Mouse (Mus musculus): ENCODE data around the gene Pbx2. TPM values are rescaled to one million over a fixed set of nuclear protein-coding genes. Genes with fewer than 3 reads are reported as not detected.
A peak's percentile ranks its signal among the peaks of the same experiment; 100 is the strongest.

Pbx2 gene
- polyA plus RNA-seq, 1 experiment: 66.1 TPM

DNA sequence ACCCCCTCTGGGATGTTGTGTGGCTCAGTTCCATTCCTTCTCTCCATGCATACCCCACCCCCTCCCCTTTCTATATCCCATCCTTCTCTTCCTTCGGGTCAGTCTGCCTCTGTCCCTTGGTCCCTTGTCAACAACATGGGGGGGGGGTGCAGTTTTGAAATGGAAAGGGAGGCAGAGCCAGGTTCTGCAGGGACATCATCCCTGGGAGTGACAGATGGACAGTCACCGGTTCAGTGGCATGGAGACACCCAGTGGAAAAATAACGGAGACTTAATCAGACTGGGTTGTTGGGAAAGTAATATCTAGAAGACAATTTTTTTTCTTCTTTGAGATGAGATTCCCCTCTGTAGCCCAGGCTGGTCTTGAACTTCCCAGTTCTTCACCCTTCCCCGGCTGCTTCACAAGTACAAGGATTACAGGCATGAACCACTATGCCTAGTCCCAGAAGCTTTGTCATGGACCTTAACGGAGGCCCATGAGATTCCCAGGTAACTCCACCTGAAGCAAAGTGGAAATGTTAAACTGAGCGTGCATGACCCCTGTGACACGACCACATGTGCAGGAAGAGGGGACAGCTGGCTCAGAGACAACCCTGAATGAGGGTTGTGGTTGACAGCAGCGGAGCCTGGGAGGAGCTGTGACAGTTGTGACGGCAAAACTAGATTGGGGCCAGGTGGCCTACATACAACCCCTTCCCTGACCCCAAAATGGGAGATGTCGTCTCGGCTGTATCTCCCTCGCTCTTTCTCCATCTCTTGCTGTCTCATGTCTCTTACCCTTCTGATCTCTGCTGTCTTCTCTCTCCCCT lies 38.9 kb downstream of the Pbx2 start:
- Histone ChIP-seq H3K9ac (ENCODE audit: low read depth, poor library complexity, severe bottlenecking) (peak overlapping the region; percentile 49; the same call in 1 of the 2 replicates), H3K36me3 (ENCODE audit: control insufficient read depth, insufficient read depth, low read length, poor library complexity, severe bottlenecking) (no peaks in the 10 kb centered on the region), H3K4me3 (ENCODE audit: low read depth, low read length) (no peak overlapping the region), H3K27me3 (ENCODE audit: control insufficient read depth, insufficient read depth, low read length, poor library complexity, severe bottlenecking) (peaks cover 4% of the 10 kb centered on the region; the same call in 1 of the 2 replicates), H3K27ac (ENCODE audit: insufficient read depth, low read length) (no peak overlapping the region), H3K9me3 (replicated peaks; ENCODE audit: control insufficient read depth, insufficient read depth, low read length, poor library complexity, severe bottlenecking) (no peaks in the 10 kb centered on the region), H3K4me1 (ENCODE audit: control insufficient read depth, insufficient read depth, low read length) (peaks cover 1% of the 10 kb centered on the region)
- TF ChIP-seq POLR2A (IDR thresholded peaks at IDR 0.05; ENCODE audit: insufficient read depth, low read length) (no peak), EP300 (IDR thresholded peaks at IDR 0.05; ENCODE audit: insufficient read depth, low read depth, low read length) (no peak), CTCF (IDR thresholded peaks at IDR 0.05; ENCODE audit: low read depth, low read length) (no peak)

DNA sequence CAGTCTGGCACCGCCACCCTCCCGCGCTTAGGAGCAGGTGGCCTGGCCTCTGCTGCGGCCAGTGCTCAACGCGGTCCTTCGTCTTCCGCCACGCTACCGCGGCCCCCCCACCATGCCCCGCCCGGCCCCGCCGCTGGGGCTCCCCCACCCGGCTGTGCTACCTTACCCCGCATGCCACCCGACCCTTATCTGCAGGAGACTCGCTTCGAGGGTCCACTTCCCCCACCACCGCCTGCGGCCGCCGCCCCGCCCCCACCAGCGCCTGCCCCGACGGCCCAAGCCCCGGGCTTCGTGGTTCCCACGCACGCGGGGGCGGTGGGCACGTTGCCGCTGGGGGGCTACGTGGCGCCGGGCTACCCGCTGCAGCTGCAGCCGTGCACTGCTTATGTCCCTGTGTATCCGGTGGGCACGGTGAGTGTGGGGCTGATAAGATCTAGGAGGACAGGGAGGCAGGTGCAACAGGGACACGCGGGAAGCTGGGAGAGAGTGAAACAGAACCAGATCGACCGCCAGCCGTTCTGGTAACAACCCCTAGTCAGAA lies 39.8 kb downstream of the Pbx2 start:
- no peak overlapping the region for H3K27ac ChIP-seq (ENCODE audit: insufficient read depth, low read length)
- TF ChIP-seq POLR2A (IDR thresholded peaks at IDR 0.05; ENCODE audit: insufficient read depth, low read length): no peak
- TF ChIP-seq CTCF (IDR thresholded peaks at IDR 0.05; ENCODE audit: low read depth, low read length): no peak
- TF ChIP-seq EP300 (IDR thresholded peaks at IDR 0.05; ENCODE audit: insufficient read depth, low read depth, low read length): no peak
- peak overlapping the region; percentile 49 for H3K9ac ChIP-seq (ENCODE audit: low read depth, poor library complexity, severe bottlenecking)
- peak overlapping the region; percentile 14; the same call in 1 of the 2 replicates for H3K4me3 ChIP-seq (ENCODE audit: low read depth, low read length)
- peaks cover 4% of the 10 kb centered on the region; the same call in 1 of the 2 replicates for H3K27me3 ChIP-seq (ENCODE audit: control insufficient read depth, insufficient read depth, low read length, poor library complexity, severe bottlenecking)
- H3K4me1 ChIP-seq (ENCODE audit: control insufficient read depth, insufficient read depth, low read length): no peaks in the 10 kb centered on the region
- H3K36me3 ChIP-seq (ENCODE audit: control insufficient read depth, insufficient read depth, low read length, poor library complexity, severe bottlenecking): no peaks in the 10 kb centered on the region
- H3K9me3 ChIP-seq (replicated peaks; ENCODE audit: control insufficient read depth, insufficient read depth, low read length, poor library complexity, severe bottlenecking): no peaks in the 10 kb centered on the region

DNA sequence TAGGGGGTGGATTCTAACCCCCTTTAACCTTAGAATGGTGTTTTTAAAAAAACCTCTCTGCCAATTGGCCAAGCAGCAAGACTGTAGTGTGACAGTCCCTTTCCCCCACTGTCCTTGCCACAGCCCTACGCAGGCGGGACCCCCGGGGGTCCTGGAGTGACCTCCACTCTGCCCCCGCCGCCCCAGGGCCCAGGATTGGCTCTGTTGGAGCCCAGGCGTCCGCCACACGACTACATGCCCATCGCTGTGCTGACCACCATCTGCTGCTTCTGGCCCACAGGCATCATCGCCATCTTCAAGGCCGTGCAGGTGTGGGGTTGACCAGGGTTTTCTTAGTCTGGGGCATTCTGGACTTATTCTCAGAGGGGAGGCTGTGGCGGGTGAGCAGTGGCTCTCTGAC lies 40.6 kb downstream of the Pbx2 start:
- H3K9me3 ChIP-seq (replicated peaks; ENCODE audit: control insufficient read depth, insufficient read depth, low read length, poor library complexity, severe bottlenecking): no peaks in the 10 kb centered on the region
- H3K4me3 ChIP-seq (ENCODE audit: low read depth, low read length): peak overlapping the region; percentile 43
- H3K27me3 ChIP-seq (ENCODE audit: control insufficient read depth, insufficient read depth, low read length, poor library complexity, severe bottlenecking): peaks cover 4% of the 10 kb centered on the region; the same call in 1 of the 2 replicates
- TF ChIP-seq POLR2A (IDR thresholded peaks at IDR 0.05; ENCODE audit: insufficient read depth, low read length) (no peak), CTCF (IDR thresholded peaks at IDR 0.05; ENCODE audit: low read depth, low read length) (no peak), EP300 (IDR thresholded peaks at IDR 0.05; ENCODE audit: insufficient read depth, low read depth, low read length) (no peak)
- no peaks in the 10 kb centered on the region for H3K4me1 ChIP-seq (ENCODE audit: control insufficient read depth, insufficient read depth, low read length)
- H3K9ac ChIP-seq (ENCODE audit: low read depth, poor library complexity, severe bottlenecking): peak overlapping the region; percentile 20; the same call in 1 of the 2 replicates
- no peaks in the 10 kb centered on the region for H3K36me3 ChIP-seq (ENCODE audit: control insufficient read depth, insufficient read depth, low read length, poor library complexity, severe bottlenecking)
- H3K27ac ChIP-seq (ENCODE audit: insufficient read depth, low read length): no peak overlapping the region

DNA sequence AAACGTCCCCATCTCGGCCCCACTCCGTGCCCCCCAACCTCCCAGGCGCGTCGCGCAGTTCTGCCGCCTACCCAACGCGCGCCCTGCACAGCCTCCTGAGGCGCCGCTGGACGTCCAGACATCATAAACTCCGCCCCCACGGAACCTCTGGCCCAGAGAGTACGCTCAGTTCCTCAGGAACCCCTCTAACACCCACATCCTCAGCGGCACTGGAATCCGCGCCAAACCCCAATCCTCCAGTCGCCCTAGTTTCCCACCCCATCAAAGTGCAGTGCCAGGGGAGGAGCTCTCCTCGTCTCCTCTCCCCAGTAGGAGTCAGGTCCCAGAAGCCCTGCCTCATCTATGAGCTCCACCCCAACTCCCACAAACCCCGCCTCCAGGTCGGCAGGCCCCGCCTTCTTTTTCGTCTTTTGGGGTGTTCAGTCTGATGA lies 41.2 kb downstream of the Pbx2 start:
- no peaks in the 10 kb centered on the region for H3K36me3 ChIP-seq (ENCODE audit: control insufficient read depth, insufficient read depth, low read length, poor library complexity, severe bottlenecking)
- H3K4me3 ChIP-seq (ENCODE audit: low read depth, low read length): peak overlapping the region; percentile 75
- peaks cover 4% of the 10 kb centered on the region; the same call in 1 of the 2 replicates for H3K27me3 ChIP-seq (ENCODE audit: control insufficient read depth, insufficient read depth, low read length, poor library complexity, severe bottlenecking)
- H3K9ac ChIP-seq (ENCODE audit: low read depth, poor library complexity, severe bottlenecking): peak overlapping the region; percentile 31
- H3K27ac ChIP-seq (ENCODE audit: insufficient read depth, low read length): no peak overlapping the region
- no peaks in the 10 kb centered on the region for H3K9me3 ChIP-seq (replicated peaks; ENCODE audit: control insufficient read depth, insufficient read depth, low read length, poor library complexity, severe bottlenecking)
- TF ChIP-seq CTCF (IDR thresholded peaks at IDR 0.05; ENCODE audit: low read depth, low read length) (no peak), POLR2A (IDR thresholded peaks at IDR 0.05; ENCODE audit: insufficient read depth, low read length) (peak; percentile 35), EP300 (IDR thresholded peaks at IDR 0.05; ENCODE audit: insufficient read depth, low read depth, low read length) (no peak)
- H3K4me1 ChIP-seq (ENCODE audit: control insufficient read depth, insufficient read depth, low read length): no peaks in the 10 kb centered on the region

DNA sequence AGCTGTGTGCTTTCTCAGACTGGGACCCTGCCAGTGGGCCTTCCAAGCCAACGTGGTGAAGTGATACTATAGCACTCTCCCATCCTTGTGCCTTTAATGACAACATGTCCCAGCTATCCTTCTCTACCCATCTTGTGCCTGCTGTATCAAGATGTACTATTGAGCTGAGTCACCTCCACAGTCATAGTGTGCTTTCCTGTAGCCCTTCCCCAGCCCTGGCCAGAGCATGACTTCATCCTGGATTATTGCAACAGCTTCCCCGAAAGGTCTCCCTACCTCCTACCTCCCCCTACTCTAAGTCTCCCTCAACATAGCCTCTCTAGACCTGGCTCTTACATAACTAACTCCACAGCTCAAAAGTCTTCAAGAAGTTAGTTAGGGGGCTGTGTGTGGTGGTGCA lies 44.6 kb downstream of the Pbx2 start:
- no peak for TF ChIP-seq CTCF (IDR thresholded peaks at IDR 0.05; ENCODE audit: low read depth, low read length)
- no peak for TF ChIP-seq POLR2A (IDR thresholded peaks at IDR 0.05; ENCODE audit: insufficient read depth, low read length)
- Histone ChIP-seq H3K27ac (ENCODE audit: insufficient read depth, low read length) (no peak overlapping the region), H3K36me3 (ENCODE audit: control insufficient read depth, insufficient read depth, low read length, poor library complexity, severe bottlenecking) (no peaks in the 10 kb centered on the region), H3K27me3 (ENCODE audit: control insufficient read depth, insufficient read depth, low read length, poor library complexity, severe bottlenecking) (peaks cover 2% of the 10 kb centered on the region; the same call in 1 of the 2 replicates), H3K9me3 (replicated peaks; ENCODE audit: control insufficient read depth, insufficient read depth, low read length, poor library complexity, severe bottlenecking) (no peaks in the 10 kb centered on the region), H3K9ac (ENCODE audit: low read depth, poor library complexity, severe bottlenecking) (no peak overlapping the region), H3K4me3 (ENCODE audit: low read depth, low read length) (no peak overlapping the region), H3K4me1 (ENCODE audit: control insufficient read depth, insufficient read depth, low read length) (no peaks in the 10 kb centered on the region)

DNA sequence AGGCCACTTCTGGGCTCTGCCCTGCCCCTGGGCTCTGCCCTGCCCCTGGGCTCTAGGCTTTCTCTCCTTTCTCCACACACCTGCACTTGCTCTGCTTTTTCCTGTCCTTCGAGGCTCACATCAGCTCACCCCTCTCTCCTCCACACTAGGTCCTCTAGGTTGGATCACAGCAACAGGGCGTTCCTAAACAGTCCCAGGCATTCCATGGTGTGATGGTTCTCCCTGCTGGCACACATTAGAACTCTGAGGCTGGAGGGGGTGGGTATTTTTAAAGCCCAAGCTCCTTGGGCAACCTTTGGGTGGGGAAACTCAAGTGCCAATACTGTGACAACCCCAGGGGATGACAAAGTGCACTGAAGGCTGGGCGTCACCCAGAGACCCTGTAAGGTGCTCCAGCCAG lies 46.4 kb downstream of the Pbx2 start:
- TF ChIP-seq CTCF (IDR thresholded peaks at IDR 0.05; ENCODE audit: low read depth, low read length) (no peak), EP300 (IDR thresholded peaks at IDR 0.05; ENCODE audit: insufficient read depth, low read depth, low read length) (no peak), POLR2A (IDR thresholded peaks at IDR 0.05; ENCODE audit: insufficient read depth, low read length) (no peak)

More for the DNA sequence above, 46.4 kb downstream of the Pbx2 start:
- Histone ChIP-seq H3K4me3 (ENCODE audit: low read depth, low read length) (no peak overlapping the region), H3K9me3 (replicated peaks; ENCODE audit: control insufficient read depth, insufficient read depth, low read length, poor library complexity, severe bottlenecking) (no peaks in the 10 kb centered on the region), H3K4me1 (ENCODE audit: control insufficient read depth, insufficient read depth, low read length) (no peaks in the 10 kb centered on the region), H3K27ac (ENCODE audit: insufficient read depth, low read length) (no peak overlapping the region), H3K9ac (ENCODE audit: low read depth, poor library complexity, severe bottlenecking) (no peak overlapping the region), H3K36me3 (ENCODE audit: control insufficient read depth, insufficient read depth, low read length, poor library complexity, severe bottlenecking) (no peaks in the 10 kb centered on the region), H3K27me3 (ENCODE audit: control insufficient read depth, insufficient read depth, low read length, poor library complexity, severe bottlenecking) (no peaks in the 10 kb centered on the region)
